Mouse (Mus musculus) heart, postnatal 0 days (tissue): ENCODE results near the gene Smg9.

Experiments used
- CTCF ChIP-seq: IDR thresholded peaks from 2 replicates; pipeline ENCODE4 v1.5.1; 2016; ENCODE audit warnings: antibody characterized with exemption, control low read depth, low read depth
- EP300 ChIP-seq: IDR thresholded peaks from 2 replicates; pipeline ENCODE4 v1.6.1; 2016; ENCODE audit warnings: antibody characterized with exemption, low read depth

GRCm38 (mm10) chr7:24428725-24429124, 29.3 kb downstream of the Smg9 start:
- no peak for TF ChIP-seq CTCF
- TF ChIP-seq EP300, result no peak
